Mouse (Mus musculus) heart, postnatal 0 days (tissue): ENCODE measurements around the gene 4931406C07Rik.

ENCODE experiments used
- CTCF ChIP-seq: IDR thresholded peaks from 2 replicates; pipeline ENCODE4 v1.5.1; 2016; ENCODE audit warnings: antibody characterized with exemption, control low read depth, low read depth
- EP300 ChIP-seq: IDR thresholded peaks from 2 replicates; pipeline ENCODE4 v1.6.1; 2016; ENCODE audit warnings: antibody characterized with exemption, low read depth

GRCm38 (mm10) chr9:15245319-15246075 is 60.8 kb downstream of the 4931406C07Rik start:
- no peak for TF ChIP-seq CTCF
- TF ChIP-seq EP300, result no peak
